Mouse (Mus musculus) myocyte (in vitro differentiated cells): ENCODE measurements around the gene Rgs9bp. TPM values are rescaled to one million over a fixed set of nuclear protein-coding genes. Genes with fewer than 3 reads are reported as not detected.

Experiments used
- H3K27me3 ChIP-seq: one replicate; pipeline ENCODE4 v1.6.1; 2011; ENCODE audit not compliant: control insufficient read depth, insufficient read depth, insufficient read length
- H3K36me3 ChIP-seq: one replicate; pipeline ENCODE4 v1.6.1; 2011; ENCODE audit not compliant: control insufficient read depth, insufficient read depth
- H3K4me2 ChIP-seq: one replicate; pipeline ENCODE4 v1.6.1; 2011; ENCODE audit warnings: low read depth, control low read depth
- H3K4me3 ChIP-seq: one replicate; pipeline ENCODE4 v1.5.1; 2011; ENCODE audit warnings: mild to moderate bottlenecking, control low read depth, moderate library complexity
- H3K79me2 ChIP-seq: one replicate; pipeline ENCODE4 v1.6.1; 2011; ENCODE audit not compliant: control insufficient read depth, insufficient read depth
- H3ac ChIP-seq: one replicate; pipeline ENCODE4 v1.6.1; 2011; ENCODE audit not compliant: control insufficient read depth, insufficient read length
- CEBPB ChIP-seq: IDR thresholded peaks from 2 replicates; pipeline ENCODE4 v1.6.1; 2011; ENCODE audit warnings: mild to moderate bottlenecking, moderate library complexity; ENCODE audit not compliant: poor library complexity, insufficient read depth, severe bottlenecking
- E2F4 ChIP-seq: IDR thresholded peaks from one replicate; pipeline ENCODE4 v1.6.1; 2011; ENCODE audit warnings: mild to moderate bottlenecking, control low read depth, moderate library complexity; ENCODE audit not compliant: insufficient read depth
- MAX ChIP-seq: IDR thresholded peaks from one replicate; pipeline ENCODE4 v1.6.1; 2011; ENCODE audit warnings: low read depth, mild to moderate bottlenecking, control low read depth
- MYOD1 ChIP-seq, 3 experiments: IDR thresholded peaks; one replicate each; pipeline ENCODE4 v1.6.1; 2011; ENCODE audit warnings: control low read depth in 2 of 3, low read depth in 2 of 3, mild to moderate bottlenecking in 2 of 3, moderate library complexity in 1 of 3; ENCODE audit not compliant: insufficient read length in 2 of 3, control insufficient read depth in 1 of 3
- MYOG ChIP-seq, 3 experiments: IDR thresholded peaks; one replicate each; pipeline ENCODE4 v1.6.1; 2011; ENCODE audit warnings: control low read depth in 2 of 3, low read depth in 2 of 3, mild to moderate bottlenecking in 2 of 3; ENCODE audit not compliant: insufficient read length in 2 of 3, control insufficient read depth in 1 of 3, insufficient read depth in 1 of 3
- POLR2A ChIP-seq: IDR thresholded peaks from one replicate; pipeline ENCODE4 v1.6.1; 2011; ENCODE audit warnings: low read depth, mild to moderate bottlenecking, control low read depth, moderate library complexity; ENCODE audit not compliant: insufficient read length
- POLR2AphosphoS2 ChIP-seq: IDR thresholded peaks from one replicate; pipeline ENCODE4 v1.6.1; 2011; ENCODE audit warnings: low read depth, control low read depth; ENCODE audit not compliant: insufficient read length
- REST ChIP-seq: IDR thresholded peaks from one replicate; pipeline ENCODE4 v1.6.1; 2011; ENCODE audit warnings: mild to moderate bottlenecking, control low read depth, moderate library complexity; ENCODE audit not compliant: insufficient read depth, insufficient read length
- SRF ChIP-seq: IDR thresholded peaks from one replicate; pipeline ENCODE4 v1.6.1; 2011; ENCODE audit warnings: low read depth; ENCODE audit not compliant: control insufficient read depth, insufficient read length
- TCF12 ChIP-seq: IDR thresholded peaks from one replicate; pipeline ENCODE4 v1.6.1; 2011; ENCODE audit warnings: mild to moderate bottlenecking, control low read depth; ENCODE audit not compliant: poor library complexity, insufficient read depth, severe bottlenecking
- TCF3 ChIP-seq: IDR thresholded peaks from one replicate; pipeline ENCODE4 v1.6.1; 2011; ENCODE audit warnings: low read depth, control low read depth; ENCODE audit not compliant: insufficient read length
- USF1 ChIP-seq: IDR thresholded peaks from one replicate; pipeline ENCODE4 v1.6.1; 2011; ENCODE audit warnings: low read depth, mild to moderate bottlenecking, control low read depth, moderate library complexity
- polyA plus RNA-seq: library from polyadenylated mRNA; unstranded; fragments of >200 nt; fragmentation: generic; extraction: Trizol; gene quantifications from one replicate; pipeline ENCODE4 v1.2.1, GENCODE M21; 2012; ENCODE audit warnings: missing spikeins

Gene Rgs9bp
- polyA plus RNA-seq, 1 experiment, result not detected

- H3K4me3 ChIP-seq, result no peak overlapping the region
- H3K27me3 ChIP-seq, result peaks cover 25% of the 10 kb centered on the region
- H3K4me2 ChIP-seq, result no peak overlapping the region
- no peaks in the 10 kb centered on the region for H3K79me2 ChIP-seq
- no peak overlapping the region for H3ac ChIP-seq
- no peaks in the 10 kb centered on the region for H3K36me3 ChIP-seq
- TF ChIP-seq E2F4 (no peak), POLR2AphosphoS2 (no peak), POLR2A (no peak), CEBPB (no peak), MYOG (IDR thresholded peaks at IDR 0.05; ENCODE audit: control insufficient read depth in 1 of 3, insufficient read depth in 1 of 3, insufficient read length in 2 of 3, low read depth in 2 of 3) (no peak), REST (no peak), USF1 (no peak), TCF12 (no peak), TCF3 (no peak), MAX (no peak), SRF (no peak), MYOD1 (IDR thresholded peaks at IDR 0.05; ENCODE audit: control insufficient read depth in 1 of 3, insufficient read length in 2 of 3, low read depth in 2 of 3) (no peak)
Measured at GRCm38 (mm10) chr7:35564067-35564865, 21.1 kb downstream of the Rgs9bp start.

- Histone ChIP-seq H3K4me2 (no peak overlapping the region), H3K4me3 (no peak overlapping the region), H3K27me3 (peaks cover 25% of the 10 kb centered on the region), H3K36me3 (no peaks in the 10 kb centered on the region), H3ac (no peak overlapping the region), H3K79me2 (no peaks in the 10 kb centered on the region)
- TF ChIP-seq CEBPB (no peak), MYOD1 (IDR thresholded peaks at IDR 0.05; ENCODE audit: control insufficient read depth in 1 of 3, insufficient read length in 2 of 3, low read depth in 2 of 3) (no peak), E2F4 (no peak), SRF (no peak), MYOG (IDR thresholded peaks at IDR 0.05; ENCODE audit: control insufficient read depth in 1 of 3, insufficient read depth in 1 of 3, insufficient read length in 2 of 3, low read depth in 2 of 3) (no peak), TCF12 (no peak)
Measured at GRCm38 (mm10) chr7:35563071-35563470, 22.3 kb downstream of the Rgs9bp start.

GRCm38 (mm10) chr7:35559838-35560237, 25.5 kb downstream of the Rgs9bp start:
- Histone ChIP-seq H3K4me3 (no peak overlapping the region), H3K27me3 (peaks cover 13% of the 10 kb centered on the region), H3K4me2 (no peak overlapping the region), H3K36me3 (no peaks in the 10 kb centered on the region), H3K79me2 (no peaks in the 10 kb centered on the region), H3ac (no peak overlapping the region)
- TF ChIP-seq SRF (no peak), TCF3 (no peak), MAX (no peak), POLR2AphosphoS2 (no peak)

GRCm38 (mm10) chr7:35558681-35559080, 26.7 kb downstream of the Rgs9bp start:
- Histone ChIP-seq H3K36me3 (no peaks in the 10 kb centered on the region), H3ac (no peak overlapping the region), H3K4me3 (no peak overlapping the region), H3K27me3 (peaks cover 13% of the 10 kb centered on the region), H3K4me2 (no peak overlapping the region), H3K79me2 (no peaks in the 10 kb centered on the region)
- TF ChIP-seq MAX (no peak), SRF (no peak), CEBPB (no peak), MYOD1 (IDR thresholded peaks at IDR 0.05; ENCODE audit: control insufficient read depth in 1 of 3, insufficient read length in 2 of 3, low read depth in 2 of 3) (no peak), TCF3 (no peak), POLR2AphosphoS2 (no peak), REST (no peak), TCF12 (no peak), E2F4 (no peak), USF1 (no peak), MYOG (IDR thresholded peaks at IDR 0.05; ENCODE audit: control insufficient read depth in 1 of 3, insufficient read depth in 1 of 3, insufficient read length in 2 of 3, low read depth in 2 of 3) (no peak), POLR2A (no peak)

- Histone ChIP-seq H3K27me3 (peaks cover 13% of the 10 kb centered on the region), H3K36me3 (no peaks in the 10 kb centered on the region), H3ac (no peak overlapping the region), H3K79me2 (no peaks in the 10 kb centered on the region), H3K4me3 (no peak overlapping the region), H3K4me2 (no peak overlapping the region)
- TF ChIP-seq MYOG (IDR thresholded peaks at IDR 0.05; ENCODE audit: control insufficient read depth in 1 of 3, insufficient read depth in 1 of 3, insufficient read length in 2 of 3, low read depth in 2 of 3) (no peak), MAX (no peak), POLR2A (no peak), POLR2AphosphoS2 (no peak), USF1 (no peak), TCF3 (no peak), E2F4 (no peak), REST (no peak), TCF12 (no peak), MYOD1 (IDR thresholded peaks at IDR 0.05; ENCODE audit: control insufficient read depth in 1 of 3, insufficient read length in 2 of 3, low read depth in 2 of 3) (no peak), SRF (no peak), CEBPB (no peak)
Measured at GRCm38 (mm10) chr7:35557577-35557976, 27.8 kb downstream of the Rgs9bp start.
